Mouse (Mus musculus) cerebral cortex, adult 2 months (tissue): ENCODE data around the gene Noc3l.

ENCODE experiments used
- WGBS: fragments of 180-500 bp; shearing (Covaris S2); methylation state at CpG from one replicate; pipeline ENCODE4 v1.1.7; 2018; 5-methylcytosine and 5-hydroxymethylcytosine counted together

Gene Noc3l

DNA sequence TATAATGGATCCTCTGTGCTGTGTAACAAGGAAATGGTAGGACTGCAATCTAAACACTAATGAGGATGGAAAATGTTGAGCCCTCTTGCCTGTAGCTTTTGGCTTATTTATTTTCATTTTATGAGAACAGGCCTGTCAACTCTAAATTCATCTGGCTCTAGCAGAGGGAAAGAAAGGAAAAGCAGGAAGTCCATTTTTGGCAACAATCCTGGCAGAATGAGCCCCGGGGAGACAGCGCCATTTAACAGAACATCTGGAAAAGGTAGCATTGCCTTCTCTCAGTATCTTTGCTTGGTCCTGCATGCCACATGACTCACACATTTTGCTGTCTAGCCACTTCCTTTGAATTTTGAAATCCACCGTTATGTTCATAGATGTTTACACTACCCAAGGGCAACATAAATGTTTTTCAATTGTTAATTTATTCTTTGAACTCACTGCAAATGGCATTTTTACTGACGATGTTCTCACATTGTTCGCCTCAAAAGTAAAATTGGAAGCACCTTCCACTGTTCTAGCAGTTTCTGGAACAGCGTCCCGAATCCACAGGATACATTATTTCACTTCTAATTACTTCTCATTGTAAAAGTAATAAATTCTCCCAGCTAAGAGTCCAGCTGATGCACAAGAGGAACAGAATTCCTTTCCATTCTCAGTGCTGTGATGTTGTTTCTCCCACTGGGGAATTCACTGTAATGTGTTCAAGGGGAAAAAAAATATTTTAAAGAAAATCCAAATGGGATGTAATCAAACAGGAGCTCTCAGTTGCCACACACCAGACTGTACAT is 60.2 kb downstream of the Noc3l start:
- 73% methylated on average over 7 of the region's 7 CpGs for WGBS

DNA sequence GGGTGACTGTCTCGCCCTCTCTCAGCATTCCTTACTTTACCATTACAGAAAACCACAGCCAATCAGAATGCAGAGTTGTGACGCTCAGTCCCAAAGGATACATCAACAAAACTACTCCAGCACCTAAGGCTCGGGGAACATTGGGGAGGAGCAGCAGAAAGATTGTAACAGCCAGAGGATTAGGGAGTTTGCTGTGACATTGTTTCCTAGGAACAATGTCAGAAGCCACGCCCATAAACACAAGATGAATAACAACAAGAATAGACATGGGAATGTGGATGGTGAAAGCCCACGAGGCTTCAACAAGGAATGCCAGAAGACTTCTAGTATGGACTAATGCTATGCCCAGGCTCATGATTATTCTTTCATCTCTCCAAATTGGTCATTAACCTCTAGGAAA is 61.0 kb downstream of the Noc3l start:
- WGBS = 74% methylated on average over 5 of the region's 5 CpGs

DNA sequence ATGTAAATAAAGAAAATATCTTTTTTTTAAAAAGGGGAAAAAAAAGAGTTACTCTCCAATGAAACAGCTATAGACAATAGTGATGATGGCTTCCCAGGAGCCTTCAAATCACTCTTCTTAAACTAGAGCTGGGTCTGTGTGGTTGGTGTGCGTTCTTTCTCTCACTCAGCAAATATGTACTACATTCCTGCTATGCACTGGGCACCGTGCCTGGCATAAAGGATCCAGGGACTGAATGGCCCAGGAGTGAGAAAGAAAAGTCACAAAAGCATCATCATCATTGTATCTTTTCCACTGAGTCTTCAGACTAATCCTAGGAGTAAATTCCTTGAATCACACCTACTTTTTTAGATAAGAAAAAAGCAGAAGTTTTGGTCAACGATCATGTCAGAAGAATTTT is 61.9 kb downstream of the Noc3l start:
- WGBS = 77% methylated on average over 3 of the region's 3 CpGs

DNA sequence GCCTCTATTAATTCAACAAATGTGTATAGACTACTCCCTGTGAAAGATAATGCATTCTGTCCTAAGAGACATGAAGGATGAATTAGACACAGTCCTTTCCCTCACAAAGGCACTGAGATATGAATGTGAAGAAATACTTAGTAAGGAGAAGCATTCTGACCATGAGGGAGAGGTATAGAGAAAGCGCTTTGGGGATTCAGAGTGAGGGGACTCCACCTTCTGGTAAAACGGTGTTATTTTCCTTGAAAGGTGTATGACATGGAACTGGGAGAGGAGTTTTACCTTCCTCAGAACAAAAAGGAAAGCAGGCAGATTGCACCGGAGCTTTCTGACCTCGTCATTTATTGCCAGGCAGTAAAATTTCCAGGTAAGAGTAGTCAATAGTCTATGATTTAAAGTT is 68.8 kb downstream of the Noc3l start:
- WGBS = 75% methylated on average over 4 of the region's 4 CpGs

DNA sequence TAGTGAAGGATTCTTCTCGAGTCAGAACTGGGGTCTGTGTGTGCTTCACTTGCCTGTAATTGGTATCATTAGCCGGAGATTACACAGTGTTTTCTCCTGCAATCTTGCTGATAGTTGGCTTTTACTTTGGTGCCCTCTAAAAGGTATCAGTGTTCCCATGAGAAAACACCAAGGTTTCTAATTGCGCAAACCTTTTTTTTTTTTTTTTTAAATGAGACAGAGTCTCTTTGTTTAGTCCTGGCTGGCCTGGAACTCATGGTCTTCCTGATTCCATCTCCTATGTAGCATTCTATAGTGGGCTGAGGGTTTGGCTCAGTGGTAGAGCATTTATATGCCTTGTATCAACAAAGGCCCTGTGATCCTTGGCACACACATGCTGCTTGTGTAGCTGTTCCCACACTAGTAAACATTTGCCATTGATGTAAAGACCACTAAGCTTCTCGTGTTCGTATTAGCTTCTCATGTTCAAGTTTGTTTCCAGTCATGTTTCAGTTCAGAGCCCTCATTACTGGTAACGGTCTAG is 72.5 kb downstream of the Noc3l start:
- 67% methylated on average over 6 of the region's 6 CpGs for WGBS

DNA sequence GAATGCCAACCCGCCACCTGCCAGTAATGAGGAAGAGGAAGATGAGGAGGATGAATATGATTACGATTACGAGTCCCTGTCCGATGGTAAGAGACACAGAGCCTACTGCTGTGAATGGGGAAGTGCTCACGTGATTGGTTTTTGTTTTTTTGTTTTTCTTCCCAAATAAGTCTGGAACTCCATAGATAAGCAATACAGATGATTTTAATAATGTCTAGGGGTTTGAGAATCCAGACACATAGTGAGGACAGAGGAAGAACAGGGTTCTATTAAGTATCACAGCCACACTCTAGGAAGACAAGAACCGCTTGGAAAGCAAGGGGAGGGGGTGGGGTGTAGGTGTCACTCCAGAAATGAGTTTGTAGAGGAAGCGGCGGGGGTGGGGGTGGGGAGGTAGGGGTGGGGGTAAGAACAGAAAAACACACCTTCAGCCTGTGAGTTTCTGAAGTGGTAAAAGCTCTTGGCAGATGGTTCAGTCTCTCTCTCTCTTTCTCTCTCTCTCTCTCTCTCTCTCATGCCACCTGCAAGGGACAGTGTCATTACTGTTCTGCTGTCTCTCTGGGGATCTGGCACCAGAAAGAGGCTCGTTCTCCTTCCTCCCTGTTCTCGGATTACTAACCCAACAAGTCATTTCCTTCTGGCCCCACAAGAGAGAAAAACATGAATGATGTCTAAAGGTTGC is 73.1 kb downstream of the Noc3l start:
- 67% methylated on average over 10 of the region's 10 CpGs for WGBS

DNA sequence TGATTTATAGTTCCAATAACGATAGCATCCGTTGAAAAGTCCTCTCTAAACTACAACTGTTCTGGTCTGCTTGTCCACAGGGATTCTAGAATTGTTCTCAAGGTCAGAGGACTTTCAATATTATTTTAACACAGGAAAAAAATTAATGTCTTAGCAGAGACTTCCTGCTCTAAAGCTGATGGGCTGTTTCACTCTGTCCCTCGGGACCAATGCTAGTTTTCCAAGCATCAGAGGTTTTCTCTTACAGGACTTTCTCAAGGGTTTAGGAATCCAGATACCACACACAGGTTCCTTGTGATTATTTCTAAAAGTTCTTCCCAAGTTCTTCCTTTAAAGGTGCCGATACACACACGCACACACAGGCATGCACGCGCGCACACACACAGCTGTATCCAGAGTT is 74.5 kb downstream of the Noc3l start:
- 87% methylated on average over 8 of the region's 8 CpGs for WGBS
